Mouse (Mus musculus) 3134 (cell line): ENCODE measurements around the gene Lsm6.

ENCODE experiments used
- DNase-seq: peaks from one replicate; pipeline ENCODE4 v3.0.0-alpha.2; 2011; ENCODE audit warnings: low spot score; ENCODE audit not compliant: insufficient read length; ENCODE audit errors: extremely low read depth

The Lsm6 gene

GRCm38 (mm10) chr8:78808439-78808838 lies 12.5 kb downstream of the Lsm6 start:
- no peak for DNase-seq

- no peak for DNase-seq
These were observed 13.7 kb downstream of the Lsm6 start for GRCm38 (mm10) chr8:78807283-78807682.

GRCm38 (mm10) chr8:78806006-78806405 lies 14.9 kb downstream of the Lsm6 start:
- no peak for DNase-seq

GRCm38 (mm10) chr8:78801201-78801600 lies 19.7 kb downstream of the Lsm6 start:
- no peak for DNase-seq

- DNase-seq: no peak
These were observed 22.3 kb downstream of the Lsm6 start for GRCm38 (mm10) chr8:78798671-78799070.

- peak; percentile 31 for DNase-seq
These were observed 23.0 kb downstream of the Lsm6 start for GRCm38 (mm10) chr8:78797985-78798384.

- no peak for DNase-seq
These were observed 27.7 kb downstream of the Lsm6 start for GRCm38 (mm10) chr8:78793231-78793630.

- DNase-seq: no peak
These were observed 44.1 kb downstream of the Lsm6 start for GRCm38 (mm10) chr8:78776816-78777215.

GRCm38 (mm10) chr8:78771256-78771655 lies 49.7 kb downstream of the Lsm6 start:
- peak; percentile 58 for DNase-seq

- DNase-seq: no peak
These were observed 50.4 kb downstream of the Lsm6 start for GRCm38 (mm10) chr8:78770584-78770983.

- DNase-seq: no peak
These were observed 55.4 kb downstream of the Lsm6 start for GRCm38 (mm10) chr8:78765556-78765955.

GRCm38 (mm10) chr8:78764976-78765375 lies 56.0 kb downstream of the Lsm6 start:
- peak; percentile 80 for DNase-seq

- DNase-seq: no peak
These were observed 61.8 kb downstream of the Lsm6 start for GRCm38 (mm10) chr8:78759139-78759538.

GRCm38 (mm10) chr8:78754986-78755385 lies 66.0 kb downstream of the Lsm6 start:
- no peak for DNase-seq
